Mouse (Mus musculus) testis, adult 2 months (tissue): ENCODE measurements around the gene Sema4a.

Experiments
- CTCF ChIP-seq: fragments of 200-500 bp; IDR thresholded peaks from 2 replicates; pipeline ENCODE4 v1.5.1; 2012; ENCODE audit warnings: low read depth, mild to moderate bottlenecking, inconsistent platforms, low read length, moderate library complexity; ENCODE audit not compliant: control insufficient read depth, insufficient read depth, insufficient replicate concordance
- POLR2A ChIP-seq: fragments of 200-500 bp; IDR thresholded peaks from 2 replicates; pipeline ENCODE4 v1.6.1; 2012; ENCODE audit warnings: low read depth, mild to moderate bottlenecking, inconsistent platforms, low read length, moderate library complexity; ENCODE audit not compliant: control insufficient read depth

DNA sequence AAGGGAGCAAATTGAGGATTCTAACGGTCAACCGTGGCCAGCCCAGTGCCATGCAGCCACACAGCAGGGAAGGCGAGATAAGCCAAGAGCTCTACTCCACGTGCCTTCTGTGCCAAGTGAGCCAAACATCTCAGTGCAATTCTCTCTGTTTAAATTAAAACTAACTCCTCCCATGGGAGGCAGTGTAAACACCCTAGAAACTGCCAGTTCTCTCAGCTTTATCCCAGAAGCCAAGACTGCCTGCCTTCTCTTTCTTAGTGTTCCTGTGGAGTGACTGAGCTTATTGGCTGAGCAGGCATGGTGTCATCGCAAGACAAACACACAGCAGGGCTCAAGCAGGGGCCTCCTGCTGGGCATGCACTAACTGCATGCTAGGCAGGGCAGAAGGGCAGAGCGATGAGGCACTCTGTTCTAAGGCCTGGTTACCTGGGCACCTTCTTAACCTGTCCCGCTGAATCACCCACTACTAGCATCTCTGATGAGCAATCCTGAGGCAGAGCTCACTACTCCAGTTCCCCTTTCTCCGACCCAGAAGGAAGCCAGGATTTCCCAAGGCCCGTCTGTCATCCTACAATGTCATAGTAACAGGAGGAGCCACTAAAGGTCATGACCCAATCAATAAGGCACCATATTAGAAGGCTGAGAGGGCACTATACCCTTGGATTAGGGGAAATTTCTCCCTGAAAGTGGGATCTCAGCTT lies 38.8 kb downstream of the Sema4a start:
- TF ChIP-seq CTCF (no peak), POLR2A (no peak)
